Mouse (Mus musculus) myocyte (in vitro differentiated cells): Measurements from ENCODE around the gene Crybb1.

Experiments used
- E2F4 ChIP-seq: IDR thresholded peaks from one replicate; pipeline ENCODE4 v1.6.1; 2011; ENCODE audit warnings: mild to moderate bottlenecking, control low read depth, moderate library complexity; ENCODE audit not compliant: insufficient read depth
- MAX ChIP-seq: IDR thresholded peaks from one replicate; pipeline ENCODE4 v1.6.1; 2011; ENCODE audit warnings: low read depth, mild to moderate bottlenecking, control low read depth
- MYOD1 ChIP-seq, 3 experiments: IDR thresholded peaks; one replicate each; pipeline ENCODE4 v1.6.1; 2011; ENCODE audit warnings: control low read depth in 2 of 3, low read depth in 2 of 3, mild to moderate bottlenecking in 2 of 3, moderate library complexity in 1 of 3; ENCODE audit not compliant: insufficient read length in 2 of 3, control insufficient read depth in 1 of 3
- MYOG ChIP-seq, 3 experiments: IDR thresholded peaks; one replicate each; pipeline ENCODE4 v1.6.1; 2011; ENCODE audit warnings: control low read depth in 2 of 3, low read depth in 2 of 3, mild to moderate bottlenecking in 2 of 3; ENCODE audit not compliant: insufficient read length in 2 of 3, control insufficient read depth in 1 of 3, insufficient read depth in 1 of 3
- POLR2A ChIP-seq: IDR thresholded peaks from one replicate; pipeline ENCODE4 v1.6.1; 2011; ENCODE audit warnings: low read depth, mild to moderate bottlenecking, control low read depth, moderate library complexity; ENCODE audit not compliant: insufficient read length

DNA sequence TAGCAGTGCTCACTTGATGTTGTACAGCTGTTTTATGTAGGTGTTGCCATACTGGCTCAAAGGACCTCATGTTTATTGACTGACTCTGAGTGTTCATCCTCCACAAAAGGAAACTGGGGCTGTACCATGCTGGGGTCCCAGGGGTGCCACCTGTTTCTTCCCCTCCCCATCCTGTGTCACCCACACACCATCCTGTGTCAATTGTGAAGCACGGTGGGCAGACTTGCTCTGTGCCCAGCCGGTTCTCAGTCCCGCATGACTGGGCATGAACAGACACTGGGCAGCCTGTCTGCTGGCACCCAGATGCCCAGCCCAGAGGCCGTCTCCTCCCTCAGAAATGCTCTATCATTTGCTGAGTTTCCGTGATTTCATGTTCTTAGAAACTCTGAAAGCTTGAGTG is 36.3 kb downstream of the Crybb1 start:
- no peak for TF ChIP-seq E2F4
- no peak for TF ChIP-seq MYOD1 (IDR thresholded peaks at IDR 0.05; ENCODE audit: control insufficient read depth in 1 of 3, insufficient read length in 2 of 3, low read depth in 2 of 3)
- TF ChIP-seq MYOG (IDR thresholded peaks at IDR 0.05; ENCODE audit: control insufficient read depth in 1 of 3, insufficient read depth in 1 of 3, insufficient read length in 2 of 3, low read depth in 2 of 3): no peak
- no peak for TF ChIP-seq MAX
- no peak for TF ChIP-seq POLR2A
